Mouse (Mus musculus): ENCODE data around the gene Masp1.
A peak's percentile ranks its signal among the peaks of the same experiment; 100 is the strongest.

- peak; percentile 84; the same call in 1 of the 2 replicates for TF ChIP-seq CTCF (IDR thresholded peaks at IDR 0.05; ENCODE audit: extremely low read depth, insufficient read depth, insufficient read length, insufficient replicate concordance)
- no peak for TF ChIP-seq POLR2A (IDR thresholded peaks at IDR 0.05; ENCODE audit: low read depth, low read length)
Observed at GRCm38 (mm10) chr16:23550346-23550980, 29.8 kb upstream of the Masp1 start.

All from spleen, adult 2 months (tissue).